Mouse (Mus musculus) heart, postnatal 0 days (tissue): ENCODE results near the gene Scn4a. TPM values are rescaled to one million over a fixed set of nuclear protein-coding genes. Genes with fewer than 3 reads are reported as not detected.
A peak's percentile ranks its signal among the peaks of the same experiment; 100 is the strongest.

Experiments used
- ATAC-seq: fragments of 200-750 bp; cut with Nextera tagmentation; 2 replicates; pipeline ENCODE4 v1.8.0; 2017; ENCODE audit warnings: low read depth, moderate number of reproducible peaks, moderate library complexity; ENCODE audit not compliant: insufficient read depth
- DNase-seq: peaks from one replicate; pipeline ENCODE4 v3.0.0-alpha.2; 2016; ENCODE audit warnings: low spot score
- H3K27ac ChIP-seq: fragments of 300-500 bp; sonication (generic); 2 replicates; pipeline ENCODE4 v1.5.1; 2014; ENCODE audit warnings: low read depth, mild to moderate bottlenecking
- H3K27me3 ChIP-seq: fragments of 300-500 bp; sonication (generic); 2 replicates; pipeline ENCODE4 v1.6.1; 2014; ENCODE audit warnings: low read length, mixed read lengths; ENCODE audit not compliant: control insufficient read depth, insufficient read depth
- H3K36me3 ChIP-seq: fragments of 300-500 bp; sonication (generic); replicated peaks from 2 replicates; pipeline ENCODE4 v1.6.1; 2014; ENCODE audit warnings: low read length, mixed read lengths; ENCODE audit not compliant: control insufficient read depth, insufficient read depth
- H3K4me1 ChIP-seq: fragments of 300-500 bp; sonication (generic); 2 replicates; pipeline ENCODE4 v1.6.1; 2014; ENCODE audit warnings: antibody characterized with exemption; ENCODE audit not compliant: control insufficient read depth, insufficient read depth
- H3K4me2 ChIP-seq: fragments of 300-500 bp; sonication (generic); 2 replicates; pipeline ENCODE4 v1.6.1; 2014; ENCODE audit warnings: low read depth, mild to moderate bottlenecking, low read length, moderate library complexity
- H3K4me3 ChIP-seq: fragments of 300-500 bp; sonication (generic); 2 replicates; pipeline ENCODE4 v1.5.1; 2014; ENCODE audit warnings: low read depth, low read length
- H3K9ac ChIP-seq: fragments of 300-500 bp; sonication (generic); replicated peaks from 2 replicates; pipeline ENCODE4 v1.6.1; 2014; ENCODE audit warnings: low read depth, low read length, mixed read lengths
- H3K9me3 ChIP-seq: fragments of 300-500 bp; sonication (generic); replicated peaks from 2 replicates; pipeline ENCODE4 v1.6.1; 2016; ENCODE audit warnings: low read length; ENCODE audit not compliant: control insufficient read depth
- CTCF ChIP-seq: IDR thresholded peaks from 2 replicates; pipeline ENCODE4 v1.5.1; 2016; ENCODE audit warnings: antibody characterized with exemption, control low read depth, low read depth
- EP300 ChIP-seq: IDR thresholded peaks from 2 replicates; pipeline ENCODE4 v1.6.1; 2016; ENCODE audit warnings: antibody characterized with exemption, low read depth
- WGBS: fragments of 180-500 bp; shearing (Covaris S2); extraction: QIAGEN DNeasy Blood & Tissue Kit; methylation state at CpG from one replicate; pipeline ENCODE4 v1.1.7; 2014; 5-methylcytosine and 5-hydroxymethylcytosine counted together
- polyA plus RNA-seq: library from polyadenylated mRNA; unstranded; fragments of >200 nt; fragmentation: Nextera tagmentation; extraction: Ambion mirVana; gene quantifications from 2 replicates; pipeline ENCODE4 v1.2.1, GENCODE M21; 2015
- total RNA-seq: library from RNA; depleted of rRNA; stranded (reverse); fragments of >200 nt; gene quantifications from 2 replicates; pipeline ENCODE4 v1.2.3, GENCODE M21; 2014; ENCODE audit warnings: low replicate concordance

Scn4a gene
- total and polyA plus RNA-seq, 2 experiments from 2014 or later: 0.51 to 0.76 TPM

DNA sequence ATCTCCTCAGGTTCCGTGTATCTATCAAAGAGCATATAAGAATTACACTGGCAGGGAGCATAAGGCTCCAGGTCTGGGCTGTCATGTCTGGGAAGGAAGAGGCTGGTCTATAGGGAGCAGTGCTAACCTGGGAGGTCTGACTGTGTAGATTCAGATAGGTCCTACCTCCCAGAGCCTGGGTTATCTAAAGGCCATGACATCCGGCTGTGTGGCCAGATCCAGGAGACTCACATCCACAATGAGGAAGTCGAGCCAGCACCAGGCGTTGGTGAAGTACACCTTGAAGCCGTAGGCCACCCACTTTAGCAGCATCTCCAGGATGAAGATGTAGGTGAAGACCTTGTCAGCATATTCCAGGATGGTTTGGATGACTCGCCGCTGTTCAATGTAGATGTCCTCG, 26.6 kb downstream of the Scn4a start:
- ATAC-seq: no peak

DNA sequence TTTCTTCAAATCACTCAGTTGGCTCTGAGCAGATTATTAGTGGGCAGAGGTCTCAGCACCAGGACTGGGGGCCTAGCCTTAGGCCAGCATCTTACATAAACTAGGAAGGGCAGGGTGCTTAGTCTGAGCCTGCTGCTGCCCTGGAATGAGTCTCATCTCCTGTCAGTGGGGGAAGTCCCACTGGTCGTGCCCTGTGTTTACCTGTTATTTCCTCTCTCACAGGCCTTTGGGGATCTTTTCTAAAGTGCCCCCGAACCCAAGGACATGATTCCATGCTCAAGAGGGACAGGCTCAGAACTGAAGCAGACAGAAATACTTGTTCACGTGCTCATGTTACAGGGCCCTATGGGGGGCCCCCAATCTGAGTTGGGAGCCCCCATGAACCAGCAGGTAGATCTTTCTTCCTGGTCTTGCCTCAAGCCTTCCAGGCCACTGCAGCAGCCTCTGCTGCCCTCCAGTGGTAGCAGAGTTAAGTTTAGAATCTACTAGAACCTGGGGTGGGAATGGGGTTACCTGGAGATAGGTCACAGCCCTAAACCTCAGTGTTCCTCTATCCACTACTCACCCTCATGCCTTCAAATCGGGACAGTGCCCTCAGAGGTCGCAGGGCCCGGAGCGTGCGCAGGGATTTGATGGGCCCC, 27.4 kb downstream of the Scn4a start:
- H3K9ac ChIP-seq: no peak overlapping the region
- no peak for TF ChIP-seq EP300
- peak; percentile 84 for TF ChIP-seq CTCF
- ATAC-seq: no peak
- H3K27ac ChIP-seq: no peak overlapping the region
- H3K9me3 ChIP-seq: no peaks in the 10 kb centered on the region
- no peak overlapping the region for H3K4me2 ChIP-seq
- peaks cover 15% of the 10 kb centered on the region; the same call in 1 of the 2 replicates for H3K4me1 ChIP-seq
- H3K36me3 ChIP-seq: no peaks in the 10 kb centered on the region
- DNase-seq: peak; percentile 45
- WGBS: 57% methylated on average over 8 of the region's 8 CpGs
- no peak overlapping the region for H3K4me3 ChIP-seq
- H3K27me3 ChIP-seq: no peaks in the 10 kb centered on the region

More for the DNA sequence above, 26.6 kb downstream of the Scn4a start:
- Histone ChIP-seq H3K36me3 (no peaks in the 10 kb centered on the region), H3K4me1 (peaks cover 15% of the 10 kb centered on the region; the same call in 1 of the 2 replicates), H3K4me2 (no peak overlapping the region), H3K27me3 (no peaks in the 10 kb centered on the region), H3K27ac (no peak overlapping the region), H3K9me3 (no peaks in the 10 kb centered on the region), H3K4me3 (no peak overlapping the region), H3K9ac (no peak overlapping the region)
- WGBS: 64% methylated on average over 8 of the region's 8 CpGs
- no peak for TF ChIP-seq EP300
- TF ChIP-seq CTCF: no peak
- DNase-seq: no peak

DNA sequence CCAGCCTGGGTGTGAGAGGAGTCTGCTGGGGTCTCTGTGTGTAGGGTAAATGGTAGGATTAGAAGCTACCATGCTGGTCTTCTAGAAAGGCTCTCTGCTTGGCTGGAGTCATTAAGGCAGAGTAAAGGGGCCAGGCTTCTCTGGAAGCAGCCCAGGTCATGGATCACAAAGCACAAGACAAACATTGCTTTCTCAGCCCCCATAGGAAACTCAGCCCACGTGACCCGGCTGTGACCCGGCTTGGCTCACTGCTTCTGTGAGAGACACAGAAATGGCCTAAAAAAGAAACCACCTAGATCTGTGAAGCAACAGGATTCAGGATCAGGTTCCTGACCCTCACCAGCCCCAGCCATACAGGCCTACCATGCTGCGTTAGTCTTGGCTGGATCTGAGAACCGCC, 28.2 kb downstream of the Scn4a start:
- Histone ChIP-seq H3K4me3 (no peak overlapping the region), H3K9ac (no peak overlapping the region), H3K27me3 (no peaks in the 10 kb centered on the region), H3K4me2 (no peak overlapping the region), H3K36me3 (no peaks in the 10 kb centered on the region), H3K9me3 (no peaks in the 10 kb centered on the region), H3K4me1 (peaks cover 11% of the 10 kb centered on the region; the same call in 1 of the 2 replicates), H3K27ac (no peak overlapping the region)
- no peak for TF ChIP-seq CTCF
- ATAC-seq (no peak), DNase-seq (no peak)
- WGBS: 87% methylated on average over 5 of the region's 5 CpGs

DNA sequence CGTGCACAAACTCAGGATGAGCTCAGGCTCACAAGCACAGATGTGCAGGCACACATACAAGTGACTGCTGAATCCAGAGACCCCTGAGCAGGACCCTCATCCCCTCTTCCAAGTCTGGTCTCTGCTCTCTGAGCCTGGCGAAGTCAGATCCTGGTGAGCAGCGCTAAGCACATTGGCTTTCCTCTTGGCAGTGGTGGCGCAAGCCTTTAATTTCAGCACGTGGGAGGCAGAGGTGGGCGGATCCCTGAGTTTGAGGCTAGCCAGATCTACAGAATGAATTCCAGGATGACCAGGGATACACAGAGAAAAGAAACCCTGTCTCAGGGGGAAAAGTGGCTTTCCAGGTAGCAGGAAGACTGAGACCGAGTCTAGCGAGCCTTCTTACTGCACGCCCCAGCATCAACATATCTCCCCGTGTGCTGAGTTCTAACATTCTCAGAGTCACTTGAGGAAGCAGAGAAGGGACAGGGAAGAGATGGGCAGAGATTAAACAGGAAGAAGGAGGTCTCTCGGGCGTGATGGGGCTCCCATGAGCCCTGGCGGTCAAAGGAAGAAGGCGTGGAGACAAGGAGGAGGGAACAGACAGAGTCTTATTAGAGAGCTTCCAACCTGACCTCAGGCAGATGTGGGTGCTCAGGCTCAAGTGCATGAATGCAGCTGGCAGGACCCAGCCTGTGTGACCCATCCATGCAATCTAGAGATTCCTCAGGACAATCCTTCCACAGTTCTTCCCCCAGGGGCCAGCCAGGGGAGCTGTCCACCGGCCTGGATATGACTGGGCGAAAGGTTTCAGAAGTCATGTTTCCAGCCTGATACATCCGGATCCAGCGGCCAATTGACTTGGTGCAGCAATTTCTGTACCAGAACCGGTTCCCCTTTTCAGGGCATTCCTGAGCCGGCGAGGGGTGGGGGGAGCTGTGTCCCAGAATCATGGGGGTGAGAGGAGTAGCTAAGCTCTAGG, 34.4 kb downstream of the Scn4a start:
- TF ChIP-seq CTCF: no peak
- TF ChIP-seq EP300: no peak
- Histone ChIP-seq H3K27me3 (no peaks in the 10 kb centered on the region), H3K4me3 (no peak overlapping the region), H3K4me2 (no peak overlapping the region), H3K9me3 (no peaks in the 10 kb centered on the region), H3K4me1 (no peaks in the 10 kb centered on the region), H3K9ac (no peak overlapping the region), H3K27ac (peak overlapping the region; percentile 43; the same call in 1 of the 2 replicates), H3K36me3 (no peaks in the 10 kb centered on the region)
- ATAC-seq (no peak), DNase-seq (no peak)
- 50% methylated on average over 21 of the region's 21 CpGs for WGBS

DNA sequence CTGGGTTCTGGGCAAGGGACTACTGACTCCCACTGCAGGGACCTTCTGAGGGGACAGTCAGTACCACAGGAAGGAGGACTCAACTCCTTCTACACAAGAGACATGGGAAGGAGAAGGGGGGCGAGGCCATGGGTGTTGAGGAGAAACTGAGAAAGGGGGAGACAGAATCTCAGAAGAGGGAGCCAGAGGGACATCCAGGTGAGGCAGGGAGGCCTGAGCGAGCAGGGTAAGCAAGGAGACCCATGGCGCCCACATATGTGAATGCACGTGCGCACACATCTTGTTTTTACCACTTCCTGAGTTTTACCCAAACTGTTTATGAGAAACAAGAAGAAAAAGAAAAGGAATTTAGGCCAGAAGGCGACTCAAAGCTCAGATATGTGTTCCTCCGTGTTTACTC, 35.3 kb downstream of the Scn4a start:
- ATAC-seq (no peak), DNase-seq (no peak)
- Histone ChIP-seq H3K9ac (no peak overlapping the region), H3K4me2 (no peak overlapping the region), H3K27ac (peak overlapping the region; percentile 43; the same call in 1 of the 2 replicates), H3K27me3 (no peaks in the 10 kb centered on the region), H3K9me3 (no peaks in the 10 kb centered on the region), H3K36me3 (no peaks in the 10 kb centered on the region), H3K4me3 (no peak overlapping the region), H3K4me1 (no peaks in the 10 kb centered on the region)
- no peak for TF ChIP-seq CTCF
- no peak for TF ChIP-seq EP300
- 75% methylated on average over 7 of the region's 7 CpGs for WGBS
